Mouse (Mus musculus) cerebral cortex, adult 2 months (tissue): ENCODE results near the gene Zdhhc17.

Source experiments
- WGBS: fragments of 180-500 bp; shearing (Covaris S2); methylation state at CpG from one replicate; pipeline ENCODE4 v1.1.7; 2018; 5-methylcytosine and 5-hydroxymethylcytosine counted together

Gene Zdhhc17

GRCm38 (mm10) chr10:110958879-110959278, 51.1 kb downstream of the Zdhhc17 start:
- 94% methylated on average over 6 of the region's 6 CpGs for WGBS

- 49% methylated on average over 9 of the region's 9 CpGs for WGBS
Measured at GRCm38 (mm10) chr10:110952937-110953451, 56.9 kb downstream of the Zdhhc17 start.

- WGBS, result 64% methylated on average over 8 of the region's 8 CpGs
Measured at GRCm38 (mm10) chr10:110952271-110952670, 57.7 kb downstream of the Zdhhc17 start.

GRCm38 (mm10) chr10:110951748-110952147, 58.2 kb downstream of the Zdhhc17 start:
- 83% methylated on average over 4 of the region's 4 CpGs for WGBS

- 82% methylated on average over 1 of the region's 1 CpGs for whole genome bisulfite sequencing
Measured at GRCm38 (mm10) chr10:110951112-110951511, 58.8 kb downstream of the Zdhhc17 start.

- WGBS, result 74% methylated on average over 4 of the region's 4 CpGs
Measured at GRCm38 (mm10) chr10:110947574-110947973, 62.4 kb downstream of the Zdhhc17 start.

GRCm38 (mm10) chr10:110945966-110946365, 64.0 kb downstream of the Zdhhc17 start:
- WGBS, result 54% methylated on average over 12 of the region's 12 CpGs

GRCm38 (mm10) chr10:110944175-110944574, 65.8 kb downstream of the Zdhhc17 start:
- 92% methylated on average over 11 of the region's 11 CpGs for WGBS

- 90% methylated on average over 9 of the region's 9 CpGs for WGBS
Measured at GRCm38 (mm10) chr10:110942806-110943205, 67.1 kb downstream of the Zdhhc17 start.

GRCm38 (mm10) chr10:110941968-110942367, 68.0 kb downstream of the Zdhhc17 start:
- WGBS, result 84% methylated on average over 11 of the region's 11 CpGs

GRCm38 (mm10) chr10:110940740-110941398, 69.1 kb downstream of the Zdhhc17 start:
- WGBS, result 86% methylated on average over 13 of the region's 13 CpGs

GRCm38 (mm10) chr10:110939717-110940116, 70.2 kb downstream of the Zdhhc17 start:
- 51% methylated on average over 4 of the region's 4 CpGs for WGBS

- WGBS, result 45% methylated on average over 19 of the region's 19 CpGs
Measured at GRCm38 (mm10) chr10:110938841-110939549, 70.9 kb downstream of the Zdhhc17 start.

GRCm38 (mm10) chr10:110938361-110938760, 71.6 kb downstream of the Zdhhc17 start:
- 39% methylated on average over 7 of the region's 7 CpGs for WGBS

- 78% methylated on average over 7 of the region's 7 CpGs for WGBS
Measured at GRCm38 (mm10) chr10:110935669-110936068, 74.3 kb downstream of the Zdhhc17 start.

- 87% methylated on average over 11 of the region's 11 CpGs for WGBS
Measured at GRCm38 (mm10) chr10:110935081-110935480, 74.9 kb downstream of the Zdhhc17 start.

GRCm38 (mm10) chr10:110933584-110933983, 76.4 kb downstream of the Zdhhc17 start:
- 65% methylated on average over 5 of the region's 5 CpGs for WGBS

GRCm38 (mm10) chr10:110931913-110932560, 77.9 kb downstream of the Zdhhc17 start:
- 46% methylated on average over 20 of the region's 20 CpGs for WGBS

- 34% methylated on average over 13 of the region's 13 CpGs for WGBS
Measured at GRCm38 (mm10) chr10:110931161-110931912, 78.6 kb downstream of the Zdhhc17 start.

- WGBS, result 76% methylated on average over 4 of the region's 4 CpGs
Measured at GRCm38 (mm10) chr10:110929756-110930155, 80.2 kb downstream of the Zdhhc17 start.

GRCm38 (mm10) chr10:110927491-110927890, 82.4 kb downstream of the Zdhhc17 start:
- WGBS, result 53% methylated on average over 11 of the region's 11 CpGs

- WGBS, result 64% methylated on average over 9 of the region's 9 CpGs
Measured at GRCm38 (mm10) chr10:110922612-110923011, 87.3 kb downstream of the Zdhhc17 start.
